Mouse (Mus musculus): Measurements from ENCODE around the gene Dync1i1. TPM values are rescaled to one million over a fixed set of nuclear protein-coding genes. Genes with fewer than 3 reads are reported as not detected.

The Dync1i1 gene
- polyA plus RNA-seq, 1 experiment from 2014 or later = 0.85 TPM

GRCm38 (mm10) chr6:5802840-5803491 is 77.5 kb downstream of the Dync1i1 start:
- no peak overlapping the region for H3K9ac ChIP-seq (ENCODE audit: low read length)
- ATAC-seq (ENCODE audit: low FRiP score, low TSS enrichment) (no peak), DNase-seq (ENCODE audit: low spot score) (no peak)
- 47% methylated on average over 11 of the region's 11 CpGs for WGBS
- no peaks in the 10 kb centered on the region for H3K9me3 ChIP-seq (ENCODE audit: control insufficient read depth, low read length)
- H3K4me1 ChIP-seq (replicated peaks; ENCODE audit: control insufficient read depth, insufficient read depth) = no peaks in the 10 kb centered on the region
- H3K36me3 ChIP-seq (ENCODE audit: control insufficient read depth, insufficient read depth, low read length) = no peaks in the 10 kb centered on the region
- no peak overlapping the region for H3K4me2 ChIP-seq (replicated peaks; ENCODE audit: low read depth)
- no peaks in the 10 kb centered on the region for H3K27me3 ChIP-seq (ENCODE audit: control insufficient read depth, insufficient read depth, low read length)
- H3K4me3 ChIP-seq (ENCODE audit: low read depth, low read length) = no peak overlapping the region
- H3K27ac ChIP-seq (replicated peaks) = no peak overlapping the region
- TF ChIP-seq CTCF (IDR thresholded peaks at IDR 0.05; ENCODE audit: low read depth) (no peak), EP300 (optimal IDR thresholded peaks at IDR 0.05) (no peak)

- 41% methylated on average over 3 of the region's 3 CpGs for WGBS
- H3K9ac ChIP-seq (ENCODE audit: low read length) = no peak overlapping the region
- no peak for ATAC-seq (ENCODE audit: low FRiP score, low TSS enrichment)
- no peaks in the 10 kb centered on the region for H3K36me3 ChIP-seq (ENCODE audit: control insufficient read depth, insufficient read depth, low read length)
- no peak for DNase-seq (ENCODE audit: low spot score)
- no peaks in the 10 kb centered on the region for H3K27me3 ChIP-seq (ENCODE audit: control insufficient read depth, insufficient read depth, low read length)
- H3K9me3 ChIP-seq (ENCODE audit: control insufficient read depth, low read length) = no peaks in the 10 kb centered on the region
- no peak overlapping the region for H3K4me2 ChIP-seq (replicated peaks; ENCODE audit: low read depth)
- no peak overlapping the region for H3K27ac ChIP-seq (replicated peaks)
- no peaks in the 10 kb centered on the region for H3K4me1 ChIP-seq (replicated peaks; ENCODE audit: control insufficient read depth, insufficient read depth)
- H3K4me3 ChIP-seq (ENCODE audit: low read depth, low read length) = no peak overlapping the region
- no peak for TF ChIP-seq EP300 (optimal IDR thresholded peaks at IDR 0.05)
- no peak for TF ChIP-seq CTCF (IDR thresholded peaks at IDR 0.05; ENCODE audit: low read depth)
These were observed 82.6 kb downstream of the Dync1i1 start for GRCm38 (mm10) chr6:5808008-5808421.

DNA sequence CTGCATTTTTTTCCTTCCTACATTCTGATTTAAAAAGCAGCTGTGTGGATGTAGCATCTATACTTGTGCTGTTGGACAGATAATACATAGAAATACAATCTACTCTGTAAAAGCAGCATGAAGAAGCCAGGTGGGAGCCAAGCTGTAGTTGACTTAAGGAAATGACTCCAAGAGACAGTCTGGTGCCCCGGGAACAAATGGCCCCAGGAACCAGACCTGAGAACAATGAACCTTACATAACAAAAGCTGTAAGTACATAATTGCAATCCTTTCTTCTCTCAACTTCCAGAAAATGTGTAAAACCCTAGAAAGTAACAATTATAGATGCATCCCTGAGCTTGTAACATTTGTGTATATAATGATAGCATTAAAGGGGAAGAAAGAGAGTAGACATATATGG is 86.6 kb downstream of the Dync1i1 start:
- DNase-seq (ENCODE audit: low spot score) = no peak
- Histone ChIP-seq H3K27ac (replicated peaks) (no peak overlapping the region), H3K27me3 (ENCODE audit: control insufficient read depth, insufficient read depth, low read length) (no peaks in the 10 kb centered on the region), H3K4me3 (ENCODE audit: low read depth, low read length) (no peak overlapping the region), H3K4me2 (replicated peaks; ENCODE audit: low read depth) (no peak overlapping the region), H3K9me3 (ENCODE audit: control insufficient read depth, low read length) (no peaks in the 10 kb centered on the region), H3K9ac (ENCODE audit: low read length) (no peak overlapping the region), H3K36me3 (ENCODE audit: control insufficient read depth, insufficient read depth, low read length) (no peaks in the 10 kb centered on the region), H3K4me1 (replicated peaks; ENCODE audit: control insufficient read depth, insufficient read depth) (no peaks in the 10 kb centered on the region)
- TF ChIP-seq CTCF (IDR thresholded peaks at IDR 0.05; ENCODE audit: low read depth) (no peak), EP300 (optimal IDR thresholded peaks at IDR 0.05) (no peak)
- no peak for ATAC-seq (ENCODE audit: low FRiP score, low TSS enrichment)
- 55% methylated on average over 1 of the region's 1 CpGs for WGBS

DNA sequence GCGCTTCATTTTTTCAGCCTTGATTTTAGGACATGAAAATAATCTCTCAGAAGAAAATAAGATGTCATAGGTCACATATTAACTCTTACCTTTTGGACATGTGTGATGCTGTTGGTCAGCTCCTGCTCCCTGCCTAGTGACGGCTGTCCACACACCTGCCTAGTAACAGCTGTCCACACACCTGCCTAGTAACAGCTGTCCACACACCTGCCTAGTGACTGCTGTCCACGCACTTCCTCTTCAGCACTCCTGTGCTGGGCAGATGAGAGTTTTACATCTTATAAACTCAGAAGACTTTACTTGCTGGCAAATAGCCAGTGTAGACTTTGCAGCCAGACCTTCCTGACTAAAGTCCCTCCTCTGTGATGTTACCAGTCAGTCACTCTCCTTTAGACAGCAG is 94.2 kb downstream of the Dync1i1 start:
- no peaks in the 10 kb centered on the region for H3K27me3 ChIP-seq (ENCODE audit: control insufficient read depth, insufficient read depth, low read length)
- H3K4me1 ChIP-seq (replicated peaks; ENCODE audit: control insufficient read depth, insufficient read depth) = no peaks in the 10 kb centered on the region
- H3K9me3 ChIP-seq (ENCODE audit: control insufficient read depth, low read length) = no peaks in the 10 kb centered on the region
- ATAC-seq (ENCODE audit: low FRiP score, low TSS enrichment) = no peak
- H3K36me3 ChIP-seq (ENCODE audit: control insufficient read depth, insufficient read depth, low read length) = no peaks in the 10 kb centered on the region
- H3K9ac ChIP-seq (ENCODE audit: low read length) = no peak overlapping the region
- WGBS = 63% methylated on average over 3 of the region's 3 CpGs
- no peak for DNase-seq (ENCODE audit: low spot score)
- H3K4me3 ChIP-seq (ENCODE audit: low read depth, low read length) = no peak overlapping the region
- no peak overlapping the region for H3K27ac ChIP-seq (replicated peaks)
- no peak overlapping the region for H3K4me2 ChIP-seq (replicated peaks; ENCODE audit: low read depth)
- no peak for TF ChIP-seq CTCF (IDR thresholded peaks at IDR 0.05; ENCODE audit: low read depth)
- TF ChIP-seq EP300 (optimal IDR thresholded peaks at IDR 0.05) = no peak

- WGBS = 69% methylated on average over 3 of the region's 3 CpGs
- ATAC-seq (ENCODE audit: low FRiP score, low TSS enrichment) = no peak
These were observed 100.0 kb downstream of the Dync1i1 start for GRCm38 (mm10) chr6:5825461-5825860.

DNA sequence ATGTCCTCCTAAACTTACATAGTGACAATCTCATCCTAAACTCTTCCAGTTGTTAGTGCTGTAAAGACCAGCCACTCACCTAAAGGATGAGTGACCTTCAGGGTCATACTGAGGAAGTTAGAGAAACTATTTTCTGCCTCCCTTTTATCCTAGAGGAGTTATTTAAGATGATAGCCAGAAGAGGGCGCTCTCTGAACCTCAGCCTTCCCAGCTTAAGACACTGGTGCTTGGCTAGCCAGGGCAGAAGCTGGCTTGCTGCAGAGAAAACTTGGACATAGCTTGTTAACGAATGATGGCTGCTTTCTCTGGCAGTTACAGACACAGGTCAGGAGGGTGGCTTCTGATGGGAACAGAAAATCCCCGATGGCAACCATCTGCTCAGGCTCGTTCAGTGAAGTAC is 101.6 kb downstream of the Dync1i1 start:
- WGBS = 51% methylated on average over 4 of the region's 4 CpGs
- Histone ChIP-seq H3K27ac (replicated peaks) (no peak overlapping the region), H3K9me3 (ENCODE audit: control insufficient read depth, low read length) (no peaks in the 10 kb centered on the region), H3K27me3 (ENCODE audit: control insufficient read depth, insufficient read depth, low read length) (no peaks in the 10 kb centered on the region), H3K4me3 (ENCODE audit: low read depth, low read length) (no peak overlapping the region), H3K4me1 (replicated peaks; ENCODE audit: control insufficient read depth, insufficient read depth) (no peaks in the 10 kb centered on the region), H3K9ac (ENCODE audit: low read length) (no peak overlapping the region), H3K36me3 (ENCODE audit: control insufficient read depth, insufficient read depth, low read length) (no peaks in the 10 kb centered on the region), H3K4me2 (replicated peaks; ENCODE audit: low read depth) (no peak overlapping the region)
- no peak for DNase-seq (ENCODE audit: low spot score)
- no peak for ATAC-seq (ENCODE audit: low FRiP score, low TSS enrichment)
- TF ChIP-seq CTCF (IDR thresholded peaks at IDR 0.05; ENCODE audit: low read depth) (peak; percentile 30; the same call in 1 of the 2 replicates), EP300 (optimal IDR thresholded peaks at IDR 0.05) (no peak)

More at GRCm38 (mm10) chr6:5825461-5825860, 100.0 kb downstream of the Dync1i1 start:
- Histone ChIP-seq H3K36me3 (ENCODE audit: control insufficient read depth, insufficient read depth, low read length) (no peaks in the 10 kb centered on the region), H3K27me3 (ENCODE audit: control insufficient read depth, insufficient read depth, low read length) (no peaks in the 10 kb centered on the region), H3K4me3 (ENCODE audit: low read depth, low read length) (no peak overlapping the region), H3K9ac (ENCODE audit: low read length) (no peak overlapping the region), H3K27ac (replicated peaks) (no peak overlapping the region), H3K9me3 (ENCODE audit: control insufficient read depth, low read length) (no peaks in the 10 kb centered on the region), H3K4me2 (replicated peaks; ENCODE audit: low read depth) (no peak overlapping the region), H3K4me1 (replicated peaks; ENCODE audit: control insufficient read depth, insufficient read depth) (no peaks in the 10 kb centered on the region)
- no peak for DNase-seq (ENCODE audit: low spot score)
- no peak for TF ChIP-seq EP300 (optimal IDR thresholded peaks at IDR 0.05)
